Mouse (Mus musculus): Measurements from ENCODE around the gene B4galt4. TPM values are rescaled to one million over a fixed set of nuclear protein-coding genes. Genes with fewer than 3 reads are reported as not detected.

The B4galt4 gene
- polyA plus RNA-seq, 1 experiment, result 2.1 TPM

GRCm38 (mm10) chr16:38762401-38762800 lies 20.3 kb downstream of the B4galt4 start:
- no peak for TF ChIP-seq POLR2A (IDR thresholded peaks at IDR 0.05; ENCODE audit: control insufficient read depth, extremely low read depth, insufficient read depth, low read length, poor library complexity)
- no peak for TF ChIP-seq CTCF (IDR thresholded peaks at IDR 0.05; ENCODE audit: borderline replicate concordance, control insufficient read depth, extremely low read depth, insufficient read depth, low read length, poor library complexity)
- Histone ChIP-seq H3K4me1 (replicated peaks; ENCODE audit: control insufficient read depth, insufficient read depth, low read length) (peaks cover 10% of the 10 kb centered on the region), H3K4me3 (ENCODE audit: control insufficient read depth, insufficient read depth, low read length) (no peak overlapping the region), H3K27ac (ENCODE audit: control insufficient read depth, insufficient read depth, low read length) (no peak overlapping the region), H3K27me3 (ENCODE audit: control insufficient read depth, insufficient read depth, low read length) (no peaks in the 10 kb centered on the region), H3K36me3 (ENCODE audit: control insufficient read depth, insufficient read depth, low read length) (no peaks in the 10 kb centered on the region)
- DNase-seq, result no peak
- 92% methylated on average over 8 of the region's 8 CpGs for WGBS

DNA sequence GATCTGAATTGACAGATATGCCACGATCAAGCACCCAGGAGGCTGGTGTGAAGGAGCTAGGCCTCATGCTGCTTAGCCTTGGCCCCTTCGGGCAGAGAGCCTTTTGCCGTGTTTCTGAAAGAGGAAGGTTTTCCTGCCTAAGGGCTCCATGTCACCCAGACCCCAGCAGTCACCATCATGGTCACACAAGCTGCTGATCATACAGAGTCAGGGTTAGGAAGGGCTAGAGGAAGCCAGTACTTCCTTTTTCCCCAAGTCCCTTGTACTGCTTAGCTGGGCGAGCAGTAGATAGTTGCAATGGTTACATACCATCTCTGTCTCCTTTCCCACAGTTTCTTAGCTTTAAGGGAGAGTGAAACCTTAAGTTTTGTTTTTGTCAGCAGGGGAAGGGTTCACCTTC lies 21.4 kb downstream of the B4galt4 start:
- 70% methylated on average over 4 of the region's 4 CpGs for WGBS
- Histone ChIP-seq H3K4me1 (replicated peaks; ENCODE audit: control insufficient read depth, insufficient read depth, low read length) (peaks cover 10% of the 10 kb centered on the region), H3K27me3 (ENCODE audit: control insufficient read depth, insufficient read depth, low read length) (no peaks in the 10 kb centered on the region), H3K4me3 (ENCODE audit: control insufficient read depth, insufficient read depth, low read length) (no peak overlapping the region), H3K27ac (ENCODE audit: control insufficient read depth, insufficient read depth, low read length) (no peak overlapping the region), H3K36me3 (ENCODE audit: control insufficient read depth, insufficient read depth, low read length) (no peaks in the 10 kb centered on the region)
- TF ChIP-seq POLR2A (IDR thresholded peaks at IDR 0.05; ENCODE audit: control insufficient read depth, extremely low read depth, insufficient read depth, low read length, poor library complexity) (no peak), CTCF (IDR thresholded peaks at IDR 0.05; ENCODE audit: borderline replicate concordance, control insufficient read depth, extremely low read depth, insufficient read depth, low read length, poor library complexity) (no peak)
- no peak for DNase-seq

DNA sequence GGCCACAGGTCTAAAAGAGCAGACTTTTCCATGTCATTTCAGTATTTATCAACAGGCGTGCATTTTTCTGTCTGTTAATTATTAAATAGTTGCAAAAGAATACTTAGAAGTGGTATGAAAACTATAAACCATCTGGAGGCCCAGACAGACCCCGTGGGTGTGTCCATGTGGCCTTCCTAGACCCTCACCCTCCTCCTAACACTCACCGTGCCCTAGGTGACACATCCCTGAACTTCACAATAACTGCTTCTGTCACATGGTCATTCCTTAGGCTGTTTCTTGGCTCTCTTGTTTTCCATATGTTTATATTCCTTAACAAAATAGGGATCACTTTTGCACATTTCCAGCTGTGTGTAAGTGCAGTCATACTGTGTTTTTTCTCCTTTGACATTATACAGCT lies 24.6 kb downstream of the B4galt4 start:
- Histone ChIP-seq H3K4me1 (replicated peaks; ENCODE audit: control insufficient read depth, insufficient read depth, low read length) (no peaks in the 10 kb centered on the region), H3K4me3 (ENCODE audit: control insufficient read depth, insufficient read depth, low read length) (no peak overlapping the region), H3K36me3 (ENCODE audit: control insufficient read depth, insufficient read depth, low read length) (no peaks in the 10 kb centered on the region), H3K27me3 (ENCODE audit: control insufficient read depth, insufficient read depth, low read length) (no peaks in the 10 kb centered on the region), H3K27ac (ENCODE audit: control insufficient read depth, insufficient read depth, low read length) (no peak overlapping the region)
- WGBS, result 77% methylated on average over 3 of the region's 3 CpGs
- DNase-seq, result no peak
- TF ChIP-seq CTCF (IDR thresholded peaks at IDR 0.05; ENCODE audit: borderline replicate concordance, control insufficient read depth, extremely low read depth, insufficient read depth, low read length, poor library complexity), result no peak

- Histone ChIP-seq H3K36me3 (ENCODE audit: control insufficient read depth, insufficient read depth, low read length) (no peaks in the 10 kb centered on the region), H3K27me3 (ENCODE audit: control insufficient read depth, insufficient read depth, low read length) (no peaks in the 10 kb centered on the region), H3K4me3 (ENCODE audit: control insufficient read depth, insufficient read depth, low read length) (no peak overlapping the region), H3K4me1 (replicated peaks; ENCODE audit: control insufficient read depth, insufficient read depth, low read length) (no peaks in the 10 kb centered on the region), H3K27ac (ENCODE audit: control insufficient read depth, insufficient read depth, low read length) (no peak overlapping the region)
- TF ChIP-seq POLR2A (IDR thresholded peaks at IDR 0.05; ENCODE audit: control insufficient read depth, extremely low read depth, insufficient read depth, low read length, poor library complexity), result no peak
- TF ChIP-seq CTCF (IDR thresholded peaks at IDR 0.05; ENCODE audit: borderline replicate concordance, control insufficient read depth, extremely low read depth, insufficient read depth, low read length, poor library complexity), result no peak
- 97% methylated on average over 8 of the region's 8 CpGs for WGBS
- no peak for DNase-seq
Measured at GRCm38 (mm10) chr16:38767761-38768160, 25.7 kb downstream of the B4galt4 start.

DNA sequence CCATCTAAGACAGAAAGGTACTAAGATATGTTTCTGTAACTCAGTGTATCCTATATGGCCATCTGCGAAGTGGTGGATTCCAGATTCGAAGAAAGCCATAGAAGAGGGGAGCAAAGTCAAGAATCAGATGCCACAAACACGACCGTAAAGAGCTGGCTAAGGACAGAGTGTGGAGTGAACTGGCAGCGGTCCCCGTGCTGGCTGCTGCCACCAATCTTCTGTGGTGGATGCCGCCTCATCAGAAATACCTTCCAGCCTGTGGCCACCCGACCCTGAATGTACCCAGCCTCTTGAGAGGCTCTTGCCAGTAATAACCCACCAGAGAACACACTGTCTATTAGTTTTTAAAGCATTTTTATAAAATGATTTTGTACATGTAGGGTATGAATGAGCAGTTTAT lies 26.3 kb downstream of the B4galt4 start:
- Histone ChIP-seq H3K27me3 (ENCODE audit: control insufficient read depth, insufficient read depth, low read length) (no peaks in the 10 kb centered on the region), H3K36me3 (ENCODE audit: control insufficient read depth, insufficient read depth, low read length) (no peaks in the 10 kb centered on the region), H3K4me3 (ENCODE audit: control insufficient read depth, insufficient read depth, low read length) (no peak overlapping the region), H3K27ac (ENCODE audit: control insufficient read depth, insufficient read depth, low read length) (no peak overlapping the region), H3K4me1 (replicated peaks; ENCODE audit: control insufficient read depth, insufficient read depth, low read length) (no peaks in the 10 kb centered on the region)
- no peak for DNase-seq
- 96% methylated on average over 8 of the region's 8 CpGs for WGBS
- TF ChIP-seq POLR2A (IDR thresholded peaks at IDR 0.05; ENCODE audit: control insufficient read depth, extremely low read depth, insufficient read depth, low read length, poor library complexity) (no peak), CTCF (IDR thresholded peaks at IDR 0.05; ENCODE audit: borderline replicate concordance, control insufficient read depth, extremely low read depth, insufficient read depth, low read length, poor library complexity) (no peak)

DNA sequence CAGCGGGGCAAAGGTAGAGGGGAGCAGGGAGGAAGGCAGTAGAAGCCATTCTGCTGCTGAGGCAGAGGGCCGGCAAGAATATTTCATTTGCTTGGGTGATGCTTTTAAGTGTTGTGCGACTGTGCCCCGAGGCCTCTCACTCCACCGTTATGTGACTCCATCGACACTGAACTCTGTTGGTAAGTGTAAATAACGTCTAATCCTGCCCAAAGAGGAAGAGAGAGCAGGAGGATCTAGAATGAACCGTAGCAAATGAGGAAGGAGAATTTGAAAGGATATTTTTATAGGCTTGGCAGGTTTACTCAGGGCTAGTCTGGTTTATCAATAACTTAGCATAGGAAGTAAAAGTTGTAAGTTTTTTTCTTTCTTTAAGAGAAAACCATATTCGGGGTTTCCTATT lies 27.5 kb downstream of the B4galt4 start:
- H3K4me1 ChIP-seq (replicated peaks; ENCODE audit: control insufficient read depth, insufficient read depth, low read length), result no peaks in the 10 kb centered on the region
- 73% methylated on average over 9 of the region's 9 CpGs for WGBS
- DNase-seq, result no peak
- H3K27ac ChIP-seq (ENCODE audit: control insufficient read depth, insufficient read depth, low read length), result no peak overlapping the region
- TF ChIP-seq POLR2A (IDR thresholded peaks at IDR 0.05; ENCODE audit: control insufficient read depth, extremely low read depth, insufficient read depth, low read length, poor library complexity) (no peak), CTCF (IDR thresholded peaks at IDR 0.05; ENCODE audit: borderline replicate concordance, control insufficient read depth, extremely low read depth, insufficient read depth, low read length, poor library complexity) (no peak)
- H3K4me3 ChIP-seq (ENCODE audit: control insufficient read depth, insufficient read depth, low read length), result no peak overlapping the region
- H3K36me3 ChIP-seq (ENCODE audit: control insufficient read depth, insufficient read depth, low read length), result no peaks in the 10 kb centered on the region
- H3K27me3 ChIP-seq (ENCODE audit: control insufficient read depth, insufficient read depth, low read length), result no peaks in the 10 kb centered on the region

DNA sequence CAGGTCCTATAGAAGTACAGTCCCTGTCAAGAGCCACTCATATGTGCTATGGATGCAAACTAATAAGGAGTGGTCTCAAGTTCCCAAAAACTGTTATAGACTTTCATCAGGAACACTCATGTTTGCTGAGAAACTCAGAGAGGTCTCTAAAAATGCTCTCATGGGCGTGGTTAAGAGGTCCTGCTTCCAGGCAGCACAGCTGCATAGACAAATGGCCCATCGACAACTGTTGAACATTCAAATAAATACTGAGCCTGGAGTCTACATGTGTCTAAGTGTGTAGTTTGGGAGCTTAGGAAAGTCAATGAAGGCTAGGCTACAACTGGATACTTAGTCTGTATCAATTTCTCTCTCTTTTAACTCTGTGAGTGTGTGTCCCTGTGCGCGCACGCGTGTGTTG lies 29.1 kb downstream of the B4galt4 start:
- TF ChIP-seq POLR2A (IDR thresholded peaks at IDR 0.05; ENCODE audit: control insufficient read depth, extremely low read depth, insufficient read depth, low read length, poor library complexity) (no peak), CTCF (IDR thresholded peaks at IDR 0.05; ENCODE audit: borderline replicate concordance, control insufficient read depth, extremely low read depth, insufficient read depth, low read length, poor library complexity) (no peak)
- no peak for DNase-seq
- 96% methylated on average over 6 of the region's 6 CpGs for whole genome bisulfite sequencing
- no peaks in the 10 kb centered on the region for H3K27me3 ChIP-seq (ENCODE audit: control insufficient read depth, insufficient read depth, low read length)
- H3K4me1 ChIP-seq (replicated peaks; ENCODE audit: control insufficient read depth, insufficient read depth, low read length), result no peaks in the 10 kb centered on the region
- no peak overlapping the region for H3K27ac ChIP-seq (ENCODE audit: control insufficient read depth, insufficient read depth, low read length)
- H3K4me3 ChIP-seq (ENCODE audit: control insufficient read depth, insufficient read depth, low read length), result no peak overlapping the region
- H3K36me3 ChIP-seq (ENCODE audit: control insufficient read depth, insufficient read depth, low read length), result no peaks in the 10 kb centered on the region

Measured in thymus, adult 2 months (tissue).